Mouse (Mus musculus) cerebellum, postnatal 14 days (tissue): ENCODE measurements at regions not wholly inside any gene's neighbourhood (a gene's known extent, or its start where the extent isn't known, plus 50 kb on each side); places are given as distances from the start of the nearest gene placed in this dataset.

ENCODE experiments used
- DNase-seq, 2 experiments: peaks; one replicate each; pipeline ENCODE4 v3.0.0; 2021; ENCODE audit warnings: mixed read lengths in 2 of 2

DNA sequence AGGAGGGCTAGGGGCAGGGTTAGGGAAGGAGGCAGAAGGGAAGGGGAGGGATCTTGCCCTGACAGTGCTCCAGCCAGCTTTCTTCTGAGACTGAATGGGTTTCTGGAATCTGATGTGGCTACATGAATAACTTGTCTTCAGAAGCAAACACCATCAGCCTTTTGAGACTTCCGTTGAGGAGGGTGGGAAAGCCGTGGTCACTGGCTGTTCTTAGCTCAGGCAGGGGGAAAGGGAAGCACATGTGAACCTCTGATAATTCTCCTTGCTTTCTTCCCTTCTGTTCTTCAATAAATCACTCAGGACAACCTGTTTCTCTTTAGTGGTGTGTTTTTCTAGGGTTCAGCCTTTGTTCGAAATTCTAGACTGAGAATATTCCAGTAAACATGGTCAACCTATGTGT, 148.9 kb downstream of the Bcl11a start:
- no peak for DNase-seq

DNA sequence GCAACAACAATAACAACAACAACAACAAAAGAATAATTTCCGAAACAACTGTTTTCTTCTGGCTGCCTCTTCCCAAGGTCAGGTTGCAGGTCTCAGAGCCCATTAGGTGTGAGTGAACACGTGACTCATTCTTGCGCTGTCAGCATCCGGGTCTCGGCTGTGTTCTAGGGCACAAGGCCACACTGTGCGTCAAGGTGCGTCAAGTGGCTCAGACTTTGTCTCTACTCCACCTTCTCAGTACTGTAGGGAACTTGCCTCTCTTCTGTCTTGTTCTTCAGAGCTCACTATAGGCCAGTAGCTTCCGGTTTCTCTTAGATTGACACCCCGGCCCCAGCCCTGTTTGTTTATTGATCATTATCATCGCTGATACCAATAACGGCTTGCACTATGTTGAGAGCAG, 155.5 kb downstream of the Bcl11a start:
- DNase-seq = no peak

DNA sequence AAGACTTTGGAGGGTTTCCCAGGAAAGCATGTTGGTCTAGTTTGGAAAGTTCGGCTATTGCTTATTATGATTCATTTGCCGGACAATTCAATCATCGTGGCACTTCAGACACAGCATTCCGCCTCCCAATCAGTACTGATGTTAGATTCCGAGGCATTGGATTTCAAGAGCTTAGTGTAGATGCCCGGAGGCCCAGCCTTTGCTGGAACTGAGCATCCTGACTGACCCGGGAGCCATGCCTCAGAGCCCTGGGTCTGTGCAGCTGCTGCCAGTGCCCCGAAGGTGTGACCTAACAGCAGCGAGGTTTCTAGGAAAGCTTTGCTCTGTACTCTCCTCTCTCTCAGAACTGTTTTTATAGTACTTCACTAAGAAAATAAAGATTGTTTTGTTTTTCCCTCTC, 156.0 kb downstream of the Bcl11a start:
- no peak for DNase-seq

DNA sequence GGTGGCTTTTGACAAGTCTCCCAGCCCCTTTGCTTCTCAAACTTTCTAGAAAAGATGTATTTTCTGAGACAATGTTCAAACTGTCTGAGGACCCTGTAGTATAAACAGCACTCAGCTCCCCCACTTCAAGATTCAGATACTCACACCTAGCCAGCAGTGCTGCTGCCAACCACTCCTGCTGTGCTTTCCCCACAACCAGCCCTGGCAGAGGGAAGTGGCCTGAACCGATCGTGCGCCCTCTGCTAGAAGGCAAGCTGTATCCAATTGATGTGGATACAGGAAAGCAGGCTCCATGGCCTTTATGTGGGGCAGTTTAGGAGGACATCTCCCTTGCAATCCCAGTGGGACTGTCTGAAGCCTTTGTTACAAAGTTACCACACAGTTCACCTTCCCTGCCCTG, 156.6 kb downstream of the Bcl11a start:
- peak; percentile 33 to 36 for DNase-seq

DNA sequence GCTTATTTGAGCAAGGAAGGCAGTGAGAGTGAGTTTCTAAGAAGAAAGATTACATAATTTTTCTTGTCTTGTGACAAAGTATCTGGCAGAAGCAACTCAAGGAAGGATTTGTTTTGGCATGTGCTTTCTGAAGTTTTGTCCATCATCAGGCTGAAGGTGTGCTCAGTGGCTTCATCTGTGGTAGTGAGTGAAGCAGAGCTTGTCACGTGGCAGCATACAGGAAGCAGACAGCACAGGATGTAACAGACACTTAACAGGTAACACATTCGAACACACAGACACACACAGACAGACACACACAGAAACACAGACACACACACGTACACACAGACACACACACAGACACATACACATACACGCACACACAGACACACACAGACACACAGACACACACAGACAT, 157.5 kb downstream of the Bcl11a start:
- DNase-seq = no peak

DNA sequence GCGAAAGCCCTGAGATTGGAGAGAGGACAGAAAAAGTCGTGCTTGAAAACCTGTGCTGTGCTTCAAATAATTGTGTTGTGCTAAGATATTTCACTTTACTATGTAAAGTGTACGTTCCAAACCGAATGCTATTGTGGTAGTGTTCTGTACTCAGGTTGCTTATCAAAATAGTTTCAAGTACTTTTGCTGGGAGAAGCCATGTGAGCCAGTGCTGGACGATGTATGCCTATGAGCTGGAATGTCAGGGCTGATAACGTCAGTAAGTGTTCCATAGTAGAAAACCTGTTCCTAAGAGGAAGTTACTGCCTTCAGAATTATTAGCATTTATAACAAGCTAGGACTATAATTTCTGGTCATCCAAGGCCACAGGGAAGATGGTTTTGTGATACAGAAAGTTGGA, 161.8 kb downstream of the Bcl11a start:
- no peak for DNase-seq

DNA sequence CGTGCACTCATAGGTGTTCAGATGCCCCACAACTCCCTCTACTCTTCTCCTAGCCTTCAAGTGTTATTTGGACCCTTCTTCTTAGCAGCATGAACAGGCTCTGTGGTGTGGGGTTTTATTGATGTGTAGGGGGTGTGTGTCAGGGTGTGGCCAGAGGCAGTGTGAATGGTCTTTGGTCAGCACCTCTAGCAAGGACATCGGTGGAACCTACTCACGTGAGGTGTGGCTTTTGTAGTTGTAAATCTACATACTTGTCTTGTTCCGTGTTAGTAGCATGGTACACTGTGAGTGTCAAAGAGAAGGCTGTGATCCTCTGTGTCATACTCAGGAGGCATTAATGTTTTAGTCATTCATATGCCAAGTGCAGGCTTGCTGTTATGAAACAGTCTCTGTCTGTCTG, 164.2 kb downstream of the Bcl11a start:
- DNase-seq = no peak

DNA sequence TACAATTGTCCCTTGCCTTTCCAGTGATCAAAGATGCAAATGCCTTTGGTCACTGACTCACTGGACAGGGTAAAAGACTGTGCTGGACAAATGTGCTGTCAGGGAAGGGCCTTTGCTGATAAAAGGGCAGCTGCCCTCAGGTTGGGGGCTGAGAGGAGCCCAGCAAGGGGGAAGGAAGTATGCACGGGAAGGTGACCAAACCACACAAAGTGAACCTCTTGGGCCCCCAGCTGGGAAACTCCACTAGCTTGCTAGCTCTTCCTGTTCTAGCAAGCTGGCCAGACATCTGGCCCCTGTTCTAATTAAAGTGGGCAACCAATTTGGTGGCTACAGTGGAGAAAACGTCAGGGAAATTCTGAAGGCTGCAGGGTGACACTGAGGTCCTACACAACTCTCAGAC, 165.0 kb downstream of the Bcl11a start:
- DNase-seq = no peak

DNA sequence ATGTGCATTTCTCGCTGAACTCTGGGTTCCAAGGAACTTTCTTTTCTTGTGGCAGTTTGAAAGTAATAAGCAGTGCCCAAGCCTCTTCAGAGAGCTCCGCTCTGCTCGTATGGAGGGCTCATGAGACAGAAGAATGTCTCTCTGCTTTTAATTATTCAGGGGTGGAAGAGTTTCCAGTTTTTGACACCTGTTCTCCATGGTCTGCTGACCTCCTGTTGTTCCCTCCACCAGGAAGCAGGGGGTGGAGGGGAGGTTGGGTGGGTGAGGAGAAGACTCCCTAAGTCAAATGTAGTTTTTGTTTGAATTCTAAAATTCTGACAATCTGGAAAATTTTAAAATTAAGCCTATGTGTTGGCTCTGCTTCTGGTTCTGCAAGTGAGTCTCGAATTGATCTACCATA, 167.5 kb downstream of the Bcl11a start:
- no peak for DNase-seq

DNA sequence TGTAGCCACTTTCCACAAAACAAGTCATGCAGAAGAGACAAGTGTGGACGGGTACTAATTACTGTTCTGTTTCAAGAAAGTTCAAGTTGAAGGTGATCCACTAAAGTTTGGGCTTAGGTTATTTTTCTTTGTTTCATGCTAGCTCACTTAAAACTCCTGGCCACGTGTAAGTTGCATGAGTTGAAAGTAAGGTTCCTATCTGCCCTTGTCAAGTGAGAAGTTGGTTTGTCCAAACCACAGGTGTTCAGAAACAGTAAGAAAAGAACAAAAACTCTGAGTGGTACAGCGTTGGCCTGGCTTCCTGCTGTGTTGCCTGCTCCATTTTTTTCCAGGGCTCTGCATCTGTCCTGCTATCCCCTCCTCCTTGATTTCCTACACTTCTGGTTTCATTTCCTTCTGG, 168.5 kb downstream of the Bcl11a start:
- no peak for DNase-seq

DNA sequence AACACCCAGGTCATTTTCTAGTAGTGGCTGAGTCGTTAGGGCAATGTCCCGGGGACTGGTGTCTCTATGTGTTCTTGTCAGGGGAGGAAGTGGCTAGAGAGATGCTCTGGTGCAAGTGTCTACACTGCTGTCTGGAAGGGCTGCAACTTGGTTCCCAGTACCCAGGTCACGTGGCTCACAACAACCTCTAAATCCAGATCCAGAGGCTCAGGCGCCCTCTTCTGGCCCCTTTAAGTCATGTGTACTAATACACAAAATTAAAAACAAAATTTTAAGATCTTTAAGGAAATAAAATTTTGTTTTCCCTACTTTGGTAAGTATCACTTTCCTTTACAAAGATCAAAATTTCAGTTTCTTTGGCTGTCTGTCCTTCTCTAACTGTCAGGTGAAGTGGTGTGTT, 169.4 kb downstream of the Bcl11a start:
- no peak for DNase-seq

DNA sequence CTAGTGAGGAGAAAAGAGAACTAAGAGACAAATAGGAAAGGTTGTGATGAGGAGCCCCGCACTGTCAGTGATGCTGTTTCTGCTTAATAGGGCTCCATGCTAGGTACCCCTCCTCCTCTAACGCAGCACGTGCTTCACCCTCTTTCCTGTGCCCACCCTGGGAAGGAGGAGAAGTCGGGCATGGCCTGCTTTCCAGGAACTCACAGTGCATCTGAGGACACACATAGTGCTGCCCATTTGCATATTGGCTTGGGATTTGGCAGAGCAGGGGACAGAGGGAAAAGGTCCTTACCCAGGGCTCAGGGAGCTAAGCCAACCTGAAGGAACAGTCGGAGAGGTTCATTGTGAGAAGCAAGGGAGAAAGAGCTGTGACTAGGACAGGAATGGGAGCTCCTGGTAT, 173.7 kb downstream of the Bcl11a start:
- peak; percentile 25 for DNase-seq

DNA sequence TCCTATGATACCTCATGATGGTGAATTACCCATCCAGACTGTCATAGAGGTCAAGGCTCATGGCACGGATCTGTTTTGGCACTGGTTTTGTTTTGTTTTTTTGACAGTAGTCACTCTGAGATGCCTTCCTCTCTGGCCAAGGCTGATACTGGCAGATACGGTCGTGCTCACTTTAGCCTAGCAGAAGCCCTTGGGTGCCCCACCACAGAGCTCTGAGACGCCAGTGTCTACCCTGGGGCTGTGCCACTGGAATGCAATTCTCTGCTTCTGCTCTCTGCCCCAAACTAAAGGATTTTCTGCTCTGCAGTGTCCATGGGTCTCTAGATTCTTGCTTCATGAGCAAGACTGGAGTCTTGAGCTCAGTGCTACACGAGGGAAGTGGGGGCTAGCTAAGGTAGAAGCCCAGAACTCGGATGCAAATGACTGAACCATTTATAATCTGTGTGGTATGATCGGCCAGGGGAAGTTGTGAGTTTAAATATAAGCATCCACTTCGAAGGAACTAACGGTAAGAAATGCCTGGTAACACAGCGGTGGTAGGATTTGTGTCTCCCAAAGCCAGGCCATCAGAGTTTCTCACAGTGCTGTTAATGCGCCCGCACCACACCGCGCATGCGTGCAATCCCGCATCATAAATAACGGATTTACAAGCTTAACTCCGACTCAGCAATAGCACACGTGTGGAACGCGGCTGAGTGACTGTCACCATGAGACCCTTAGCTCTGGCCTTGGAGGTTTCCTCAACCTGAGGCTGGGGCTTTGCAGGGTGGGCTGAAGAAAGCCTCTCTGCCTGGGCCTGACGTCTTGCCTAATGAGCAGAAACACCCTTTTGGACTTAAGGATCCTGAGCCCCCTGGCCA, 177.6 kb downstream of the Bcl11a start:
- DNase-seq = no peak

DNA sequence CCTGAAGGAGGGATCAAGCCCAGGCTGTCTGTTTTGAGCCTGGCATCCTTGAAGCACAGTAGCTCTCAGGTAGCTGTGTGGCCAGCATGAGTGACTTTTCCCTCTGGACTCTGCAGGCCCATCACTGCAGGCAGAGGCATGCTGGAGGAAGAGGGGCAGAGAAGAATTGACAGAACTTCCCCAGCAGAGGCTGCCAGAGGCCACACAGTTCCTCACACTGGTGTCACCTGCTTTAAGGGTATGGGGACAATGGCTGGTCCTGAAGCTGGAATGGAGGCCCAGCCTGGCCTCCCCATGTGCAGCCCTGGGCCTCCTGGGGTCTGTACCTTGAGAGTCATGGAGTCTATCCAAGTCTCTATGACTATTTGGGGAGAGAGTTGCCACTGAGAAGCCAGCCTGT, 179.9 kb downstream of the Bcl11a start:
- DNase-seq = no peak

DNA sequence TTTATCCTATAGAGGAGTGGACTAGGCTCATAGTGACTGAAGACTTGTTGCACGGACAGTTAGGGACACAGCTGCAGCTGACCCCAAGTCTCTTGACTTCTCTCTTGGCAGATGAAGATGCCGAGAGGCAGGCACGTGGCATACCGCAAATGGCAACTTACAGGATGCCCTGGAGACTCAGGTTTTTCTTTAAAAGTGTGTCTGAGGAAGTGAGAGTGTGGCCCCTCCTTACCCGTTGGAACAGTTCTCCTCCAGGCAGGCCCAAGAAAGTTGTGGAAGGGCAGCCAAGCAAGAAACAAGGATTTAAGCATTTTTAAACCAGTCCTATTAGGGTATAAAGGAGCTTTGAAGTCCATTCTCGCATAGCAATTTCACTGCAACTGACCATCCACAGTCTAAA, 180.5 kb downstream of the Bcl11a start:
- no peak for DNase-seq

DNA sequence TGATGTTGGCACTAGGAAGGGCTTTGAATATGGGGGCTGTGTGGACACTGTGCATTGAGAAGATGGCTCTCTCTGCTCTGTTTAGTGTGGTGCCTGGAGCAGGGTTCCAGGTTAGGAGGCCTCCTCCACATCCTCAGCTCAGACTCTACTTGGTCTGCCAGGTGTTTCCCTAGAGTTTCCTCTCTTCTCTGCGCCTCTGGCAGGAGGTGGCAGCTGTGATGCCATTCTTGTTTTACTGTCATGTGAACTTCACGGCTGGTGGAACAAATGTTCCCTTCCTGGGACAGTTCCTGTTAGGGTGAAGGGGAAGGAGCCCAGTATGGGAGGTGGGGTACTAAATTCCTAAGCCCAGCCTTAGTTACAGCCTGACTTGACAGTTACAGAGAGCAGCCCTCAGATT, 181.8 kb downstream of the Bcl11a start:
- no peak for DNase-seq

DNA sequence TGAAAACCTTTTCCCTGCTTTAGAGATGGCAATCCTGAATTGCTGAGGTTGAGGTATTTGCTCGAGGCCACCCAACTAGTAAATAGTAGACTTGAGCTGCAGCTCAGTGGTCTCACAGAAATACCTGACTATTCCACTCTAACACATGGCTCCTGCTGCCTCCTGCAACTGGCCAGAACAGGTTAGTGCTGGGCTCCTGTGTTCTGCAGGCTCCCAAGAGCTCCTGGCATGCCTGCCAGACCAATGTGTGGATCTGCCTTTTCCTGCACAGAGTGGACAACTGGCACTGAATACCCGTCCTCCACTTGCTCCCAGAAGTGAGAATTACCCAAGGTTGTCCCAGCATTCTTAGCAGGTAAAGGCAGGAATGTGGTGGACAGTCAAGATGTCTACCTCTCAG, 191.2 kb downstream of the Bcl11a start:
- no peak for DNase-seq

DNA sequence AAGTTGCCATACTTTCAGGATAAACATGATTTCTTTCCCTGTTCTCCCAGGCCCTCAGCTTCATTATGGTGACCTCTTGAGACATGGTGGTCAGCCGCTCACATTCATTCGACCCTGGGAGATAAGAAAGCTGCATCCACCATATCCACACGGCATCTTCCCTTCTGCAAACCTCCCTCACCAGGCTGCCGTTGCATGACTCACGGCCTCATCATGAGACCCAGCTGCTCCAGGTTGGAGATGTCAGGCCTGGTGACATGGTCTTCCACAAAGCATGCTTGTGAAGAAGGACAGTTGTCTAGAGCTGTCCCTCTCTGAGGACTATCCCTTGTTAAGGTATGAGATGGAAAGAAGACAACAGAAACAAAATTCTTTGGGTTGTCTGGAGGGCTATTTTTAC, 203.8 kb downstream of the Bcl11a start:
- DNase-seq = no peak

DNA sequence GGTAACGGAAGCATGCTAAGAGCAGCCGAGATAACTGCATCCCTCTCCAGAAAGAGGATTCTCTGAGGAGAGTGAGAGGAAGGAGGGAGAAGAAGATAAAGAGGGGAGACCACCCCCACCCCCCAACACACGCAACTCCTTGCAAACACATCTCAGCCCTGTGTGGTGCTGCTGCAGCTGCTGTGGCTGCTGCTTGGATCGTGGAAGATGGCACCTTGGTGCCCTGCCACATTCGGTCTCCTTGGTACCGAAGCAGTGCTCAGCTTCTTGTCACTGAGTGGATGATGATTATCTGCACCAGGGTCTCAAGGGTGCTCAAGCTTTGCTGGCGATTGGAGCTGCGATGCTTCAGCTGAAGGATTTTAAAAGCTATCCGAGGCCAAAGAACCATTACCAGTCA, 204.7 kb downstream of the Bcl11a start:
- DNase-seq = no peak

DNA sequence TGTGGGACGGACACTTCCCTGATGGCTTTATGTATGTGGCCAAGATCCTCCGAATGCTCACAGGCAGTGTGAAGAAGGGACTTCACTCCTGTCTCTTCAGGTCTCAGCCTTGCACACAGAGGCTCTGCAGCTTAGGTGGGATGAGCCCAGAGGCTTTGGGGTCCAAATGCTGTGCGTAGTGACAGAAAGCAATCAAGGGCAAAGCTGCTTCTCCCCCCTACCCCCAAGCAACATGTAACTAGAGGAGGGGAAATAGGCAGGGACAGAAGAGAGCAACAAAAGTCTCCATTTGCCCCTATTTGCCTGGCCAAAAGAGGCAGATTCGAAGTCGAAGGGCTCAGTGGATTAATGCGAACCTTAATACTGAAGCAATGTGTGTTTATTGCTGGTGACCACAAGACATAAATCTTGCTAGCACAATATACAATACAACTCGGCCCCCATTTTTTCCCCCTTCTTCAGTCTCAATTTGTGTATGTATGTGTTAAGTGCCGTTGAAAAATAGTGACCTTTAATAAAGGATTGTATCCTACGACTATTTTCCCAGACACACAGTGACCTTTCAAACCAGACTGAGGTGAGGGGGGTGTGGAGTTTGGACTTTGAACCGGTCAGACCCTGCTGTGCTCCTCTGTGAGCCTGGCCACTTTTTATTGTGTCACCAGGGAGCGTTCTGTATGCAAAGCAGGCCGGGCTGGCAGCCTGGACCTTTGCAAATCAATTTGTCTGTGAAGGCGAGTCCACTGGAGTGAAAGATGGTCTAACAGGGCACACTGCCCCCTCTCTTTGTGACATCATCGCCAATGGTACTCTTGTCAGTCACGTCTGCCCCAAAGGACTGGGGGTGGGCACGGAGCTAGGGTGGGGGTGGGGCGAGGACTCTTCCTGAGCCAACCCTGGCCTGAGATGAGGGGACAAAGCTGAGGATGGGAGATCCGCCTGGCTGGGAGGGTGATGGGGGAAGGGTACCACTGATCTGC, 208.6 kb downstream of the Bcl11a start:
- DNase-seq = peak; percentile 20 to 28

DNA sequence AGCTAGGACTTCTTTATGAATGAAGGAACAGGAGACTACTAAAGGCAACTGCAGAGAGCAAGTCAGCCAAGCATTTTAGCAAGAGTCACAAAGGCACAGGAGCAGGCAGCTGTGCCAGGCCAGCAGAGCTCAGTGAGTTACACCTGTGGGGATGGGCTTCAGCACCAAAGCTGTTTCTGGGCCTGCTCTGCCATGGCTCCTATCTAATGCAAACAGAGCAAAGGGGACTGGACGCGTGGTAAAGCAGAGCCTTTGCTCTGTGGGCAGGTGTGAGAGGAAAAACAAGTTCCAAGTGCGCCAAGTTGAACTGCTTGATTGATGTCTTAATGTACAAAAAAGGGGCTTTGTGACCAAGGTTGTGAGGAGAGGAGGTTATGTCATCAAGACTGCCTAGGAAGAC, 215.4 kb downstream of the Bcl11a start:
- DNase-seq = no peak

DNA sequence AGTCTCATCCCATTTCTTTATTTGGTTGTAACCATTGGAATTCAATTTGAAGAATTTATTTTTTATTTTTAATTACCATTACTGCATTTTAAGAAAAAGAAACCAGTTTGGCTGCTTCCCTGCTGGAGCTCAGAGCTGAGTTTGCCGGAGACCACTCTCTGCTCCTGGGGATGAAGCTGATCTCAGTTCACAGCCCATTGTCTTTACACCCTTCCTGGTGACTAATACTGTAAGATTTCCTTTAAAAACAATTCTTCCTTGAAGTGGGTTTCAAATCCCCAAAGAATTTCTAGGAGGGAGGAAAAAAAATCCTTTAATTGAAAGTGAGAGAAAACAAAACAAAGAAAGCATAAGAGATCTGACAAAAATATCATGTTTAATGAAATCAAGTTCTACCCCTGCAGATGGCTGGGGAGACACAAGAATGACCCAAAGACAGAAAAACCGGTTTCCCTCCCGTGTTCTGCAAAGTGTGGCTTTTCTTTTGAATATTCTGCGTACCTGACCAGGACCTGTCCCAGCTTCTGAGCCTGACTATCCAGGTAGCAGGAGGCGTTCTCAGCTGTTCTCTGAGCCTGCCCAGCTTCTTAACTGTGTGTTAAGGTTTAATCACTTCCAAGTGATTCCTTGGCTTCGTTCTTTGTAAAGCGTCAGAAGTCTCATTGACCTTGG, 216.1 kb downstream of the Bcl11a start:
- no peak for DNase-seq

DNA sequence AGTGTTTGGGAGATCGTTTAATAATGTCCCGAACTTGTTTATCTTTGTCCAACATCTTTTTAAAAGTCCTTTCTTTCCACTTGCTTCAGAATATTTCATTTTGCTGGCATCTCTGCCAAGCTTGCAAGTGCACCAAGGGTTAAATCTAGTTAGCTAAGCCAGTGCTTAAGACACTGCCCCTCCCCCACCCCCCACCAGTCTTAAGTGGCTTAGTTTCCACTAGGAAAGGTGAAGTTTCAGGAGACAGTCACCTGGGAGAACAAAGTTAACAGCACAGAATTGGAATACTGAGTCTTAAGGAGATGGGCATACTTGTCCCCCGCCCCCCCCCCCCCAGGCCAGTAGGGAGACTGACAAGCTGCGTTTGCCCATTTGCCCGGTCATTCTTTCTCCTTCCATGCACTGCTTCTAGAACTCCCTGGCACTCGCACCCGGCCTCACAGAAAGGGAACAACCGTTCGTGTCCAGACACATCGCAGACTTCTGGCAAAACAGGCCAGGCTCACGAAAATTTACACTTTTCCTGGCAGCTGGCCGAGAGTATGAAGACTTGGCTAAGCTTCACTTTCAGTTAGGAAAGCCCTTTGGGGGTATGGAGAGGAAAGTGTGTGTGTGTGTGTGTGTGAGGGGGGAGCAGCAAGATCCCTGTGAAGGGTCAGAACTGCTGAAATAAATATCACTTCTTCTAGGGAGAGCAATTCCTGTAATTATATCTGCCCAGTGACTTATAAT, 219.2 kb downstream of the Bcl11a start:
- DNase-seq = peak in 1 of 2 experiments; percentile 33
